Mouse (Mus musculus): ENCODE data around the gene Edar.
A peak's percentile ranks its signal among the peaks of the same experiment; 100 is the strongest.

The Edar gene

DNA sequence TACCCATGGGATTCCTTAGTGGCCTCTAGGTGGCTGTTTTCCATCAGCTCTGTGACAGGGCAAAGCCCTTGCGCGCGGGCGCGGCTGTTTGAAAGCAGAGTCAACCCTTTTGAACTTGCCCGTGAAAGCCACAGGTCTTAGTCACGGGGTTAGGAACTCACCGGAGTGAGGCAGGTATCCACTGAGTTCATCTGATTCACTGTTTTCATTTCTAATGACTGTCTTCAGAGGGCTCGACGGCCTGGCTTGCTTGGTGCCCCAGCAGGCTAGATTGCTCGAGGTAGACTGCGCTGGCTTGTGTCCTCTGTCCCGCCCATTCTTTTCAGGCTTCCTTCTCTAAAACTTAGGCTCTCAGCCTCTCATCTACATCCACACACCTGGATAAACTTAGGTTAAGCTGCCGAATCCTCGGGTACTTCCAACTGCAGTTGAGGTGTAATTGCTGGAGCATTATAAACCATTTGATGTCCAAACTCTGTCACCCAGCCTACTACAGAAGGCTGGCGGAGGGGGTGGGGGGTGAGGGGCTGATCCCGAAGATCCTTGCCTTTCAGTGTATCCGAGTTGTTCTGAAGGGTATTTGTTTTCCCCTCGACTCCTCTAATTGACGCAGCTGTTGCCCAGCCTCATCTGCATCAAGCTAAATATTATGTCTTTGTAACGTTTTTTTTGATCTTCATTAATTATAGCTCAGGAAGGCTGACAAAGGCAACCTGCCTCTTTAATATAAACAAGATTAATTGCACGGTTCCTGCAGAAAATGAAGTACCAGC is 24.0 kb downstream of the Edar start:
- DNase-seq (ENCODE audit: low spot score): no peak

DNA sequence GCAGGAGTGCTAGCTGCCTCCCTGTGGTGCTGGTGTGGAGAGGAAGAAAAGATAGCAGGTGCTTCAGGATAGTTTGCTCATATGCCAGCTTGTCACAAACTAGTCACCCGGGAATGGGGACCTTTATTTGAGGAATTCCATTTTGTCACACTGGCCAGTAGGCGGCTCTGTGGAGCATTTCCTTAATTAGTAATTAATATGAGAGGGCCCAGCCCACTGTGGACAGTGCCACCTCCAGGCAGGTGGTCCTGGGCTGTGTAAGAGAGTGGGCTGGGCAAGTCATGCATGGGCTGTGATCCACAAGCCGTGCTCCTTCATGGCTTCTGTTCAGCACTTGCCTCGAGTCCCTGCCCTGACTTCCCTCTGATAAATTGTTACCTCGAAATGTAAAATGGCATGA is 26.7 kb downstream of the Edar start:
- DNase-seq (ENCODE audit: low spot score): no peak

DNA sequence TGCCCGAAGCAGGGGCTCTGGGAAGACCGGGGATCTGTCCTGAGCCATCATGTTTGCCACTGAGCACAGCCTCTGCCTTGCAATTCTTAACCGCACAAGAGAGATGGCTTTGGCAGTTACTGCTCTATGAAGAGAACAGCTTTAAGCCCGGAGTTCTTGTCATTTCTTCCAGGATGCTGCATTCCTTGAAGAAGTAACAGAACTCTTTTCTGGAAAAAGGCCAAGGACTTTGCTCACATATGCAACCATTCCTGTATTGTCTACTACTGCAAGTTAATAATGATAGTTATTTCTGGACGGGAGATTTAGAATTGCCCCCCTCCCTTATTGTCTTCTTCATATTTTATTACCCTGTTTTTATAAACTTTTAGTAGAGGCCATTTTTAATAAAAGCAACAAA is 30.8 kb downstream of the Edar start:
- no peak for DNase-seq (ENCODE audit: low spot score)

DNA sequence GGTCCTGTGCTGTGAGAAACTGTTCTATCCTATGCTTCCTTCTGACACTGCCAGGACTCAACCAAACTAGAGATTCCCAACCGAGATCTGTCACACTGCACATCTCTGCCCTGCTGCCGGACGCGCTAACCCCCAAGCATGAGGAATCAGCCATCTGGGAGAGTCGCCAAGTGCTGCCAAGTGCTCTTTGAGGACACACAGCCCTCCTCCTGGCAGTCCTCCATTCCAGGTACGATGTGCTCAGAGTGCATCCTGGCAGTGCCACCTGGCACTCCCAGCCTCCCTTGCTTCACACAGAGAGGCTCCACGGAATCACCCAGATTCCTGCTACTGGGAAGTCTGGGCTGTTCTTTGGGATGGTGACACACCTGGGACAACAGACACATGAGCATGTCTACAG is 31.3 kb downstream of the Edar start:
- no peak for DNase-seq (ENCODE audit: low spot score)

GRCm38 (mm10) chr10:58643001-58643400 is 32.5 kb downstream of the Edar start:
- no peak for DNase-seq (ENCODE audit: low spot score)

DNA sequence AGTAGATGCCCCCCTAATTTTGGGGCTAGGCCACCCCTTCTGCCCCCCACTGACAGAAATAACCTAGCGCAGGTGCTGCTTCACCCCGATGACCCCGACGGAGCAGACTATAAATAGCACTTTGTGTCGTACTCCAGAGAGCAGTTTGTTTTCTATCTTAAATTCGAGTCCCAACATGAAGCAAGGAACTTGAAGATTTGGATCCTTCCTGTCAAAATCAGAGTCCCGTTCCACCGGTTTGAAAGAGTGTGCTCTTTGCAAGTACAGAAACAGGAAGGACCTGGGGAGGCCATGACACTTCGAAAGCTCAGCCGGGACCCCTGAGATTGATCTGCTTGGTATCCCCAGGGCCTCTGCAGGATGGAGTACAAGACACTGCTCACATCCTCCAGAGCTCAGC is 33.8 kb downstream of the Edar start:
- DNase-seq (ENCODE audit: low spot score): no peak

DNA sequence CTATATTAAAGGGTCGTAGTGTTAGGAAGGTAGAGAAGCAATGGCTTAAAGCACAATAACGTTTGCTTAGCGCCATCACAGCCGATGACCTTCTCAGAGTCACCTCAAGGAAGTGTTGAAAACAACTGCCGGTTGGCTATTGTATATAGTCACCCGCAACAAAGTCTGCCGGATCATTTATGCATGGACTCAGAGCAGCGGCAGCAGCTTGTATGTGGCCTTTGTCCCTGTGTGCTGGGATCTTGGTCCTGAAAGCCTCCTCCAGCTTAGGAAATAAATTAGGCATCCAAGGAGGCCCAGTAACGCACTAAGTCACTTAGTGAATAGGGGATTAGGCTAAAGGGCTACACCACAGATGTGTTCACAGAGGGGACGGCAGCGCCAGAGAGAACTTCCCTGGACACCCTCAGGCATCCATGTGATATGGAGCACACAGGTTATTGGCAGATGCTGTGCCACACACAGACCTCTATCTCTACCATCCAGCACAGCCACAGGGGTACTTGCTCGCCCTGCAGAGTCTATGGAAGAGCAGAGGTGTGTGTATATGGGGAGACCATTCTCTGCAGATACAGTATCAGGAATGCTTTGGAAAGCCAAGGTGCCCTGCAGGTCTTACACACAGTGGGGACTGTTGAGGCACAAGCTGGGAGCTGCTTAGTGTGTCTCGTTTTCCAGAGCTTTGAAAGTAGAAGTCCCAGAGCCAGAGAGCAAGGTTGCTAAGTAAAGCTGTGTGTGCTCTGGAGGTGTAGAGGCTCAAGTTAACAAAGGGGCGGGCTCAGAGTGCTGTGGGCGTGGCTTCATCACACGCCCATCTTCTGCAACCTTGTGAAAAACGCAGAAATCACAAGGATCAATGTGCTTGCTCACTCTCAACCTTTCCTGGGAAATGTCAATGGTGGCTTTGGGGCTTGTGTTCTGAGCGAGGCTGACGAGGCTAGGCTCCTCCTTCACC is 34.7 kb downstream of the Edar start:
- no peak for DNase-seq (ENCODE audit: low spot score)

- DNase-seq (ENCODE audit: low spot score): no peak
Measured at GRCm38 (mm10) chr10:58639291-58639690, 36.2 kb downstream of the Edar start.

DNA sequence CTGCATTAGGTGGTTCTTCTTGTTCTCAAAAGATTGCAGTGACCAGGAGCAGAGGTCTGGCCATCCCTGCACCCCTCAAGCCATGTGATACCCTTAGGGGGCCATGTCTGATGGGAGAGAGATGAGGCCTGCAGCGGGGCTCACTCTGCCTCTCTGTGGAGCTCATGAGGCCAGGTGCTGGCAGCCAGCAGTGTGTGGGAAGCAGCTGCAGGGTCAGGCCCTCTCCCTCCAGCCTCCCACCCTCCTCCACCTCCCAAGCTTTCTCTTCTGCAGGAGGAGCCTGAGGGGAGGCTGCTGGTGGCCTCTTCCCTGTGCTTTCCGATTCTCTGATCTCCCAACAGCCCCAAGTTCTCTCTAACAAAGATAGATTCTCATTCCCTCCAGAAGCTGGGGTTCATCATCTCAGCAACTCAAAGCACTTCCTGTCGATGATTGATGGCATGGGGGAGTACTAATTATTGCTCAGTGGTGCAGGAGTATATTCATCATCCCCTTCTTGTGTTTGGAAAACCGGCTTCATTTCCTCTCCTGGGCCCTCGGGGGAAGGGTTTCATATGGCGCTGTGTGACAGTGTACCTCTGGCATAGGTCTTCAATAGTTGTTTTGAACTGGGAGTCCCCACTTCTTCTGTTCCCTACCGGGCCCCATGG is 38.9 kb downstream of the Edar start:
- no peak for DNase-seq (ENCODE audit: low spot score)

- no peak for DNase-seq (ENCODE audit: low spot score)
Measured at GRCm38 (mm10) chr10:58633507-58633906, 41.9 kb downstream of the Edar start.

DNA sequence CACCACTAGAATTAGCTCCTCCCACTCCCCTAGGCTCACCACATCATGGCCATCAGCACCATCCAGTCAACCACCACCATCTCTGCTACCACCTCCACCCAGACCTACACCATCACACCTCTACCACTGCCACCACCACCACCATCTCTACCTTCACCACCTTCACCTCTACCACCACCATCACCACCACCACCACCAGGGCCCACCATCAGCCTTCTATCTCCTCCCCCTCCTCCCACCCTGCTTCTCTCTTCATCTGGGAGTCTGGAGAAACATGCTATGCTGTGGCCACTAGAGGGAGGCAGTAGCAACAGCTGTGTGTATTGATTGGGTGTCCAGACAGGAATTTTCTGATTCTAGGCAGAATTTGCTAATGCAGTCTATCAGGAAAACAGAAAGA is 47.9 kb downstream of the Edar start:
- DNase-seq (ENCODE audit: low spot score): peak; percentile 67

GRCm38 (mm10) chr10:58624848-58625711 is 50.4 kb downstream of the Edar start:
- DNase-seq (ENCODE audit: low spot score): no peak

DNA sequence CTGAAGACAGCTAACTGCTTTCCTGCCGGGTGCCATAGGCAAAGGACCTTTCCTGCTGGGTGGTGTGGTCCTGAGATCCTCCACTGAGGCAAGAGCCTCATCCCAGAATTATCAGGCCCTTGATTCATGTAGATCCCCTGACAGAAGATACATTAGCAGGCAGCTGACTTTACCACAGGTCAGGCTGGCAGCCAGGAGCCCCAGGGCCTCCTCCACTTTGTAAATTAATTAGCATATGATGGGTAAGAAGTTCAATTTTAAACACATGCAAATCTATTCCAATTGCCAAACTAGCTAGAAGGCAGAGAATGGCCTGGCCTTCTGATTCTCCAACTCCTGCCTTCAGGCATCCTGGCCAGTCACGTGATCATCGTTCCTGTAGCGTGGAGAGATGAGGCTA is 56.2 kb downstream of the Edar start:
- DNase-seq (ENCODE audit: low spot score): no peak

DNA sequence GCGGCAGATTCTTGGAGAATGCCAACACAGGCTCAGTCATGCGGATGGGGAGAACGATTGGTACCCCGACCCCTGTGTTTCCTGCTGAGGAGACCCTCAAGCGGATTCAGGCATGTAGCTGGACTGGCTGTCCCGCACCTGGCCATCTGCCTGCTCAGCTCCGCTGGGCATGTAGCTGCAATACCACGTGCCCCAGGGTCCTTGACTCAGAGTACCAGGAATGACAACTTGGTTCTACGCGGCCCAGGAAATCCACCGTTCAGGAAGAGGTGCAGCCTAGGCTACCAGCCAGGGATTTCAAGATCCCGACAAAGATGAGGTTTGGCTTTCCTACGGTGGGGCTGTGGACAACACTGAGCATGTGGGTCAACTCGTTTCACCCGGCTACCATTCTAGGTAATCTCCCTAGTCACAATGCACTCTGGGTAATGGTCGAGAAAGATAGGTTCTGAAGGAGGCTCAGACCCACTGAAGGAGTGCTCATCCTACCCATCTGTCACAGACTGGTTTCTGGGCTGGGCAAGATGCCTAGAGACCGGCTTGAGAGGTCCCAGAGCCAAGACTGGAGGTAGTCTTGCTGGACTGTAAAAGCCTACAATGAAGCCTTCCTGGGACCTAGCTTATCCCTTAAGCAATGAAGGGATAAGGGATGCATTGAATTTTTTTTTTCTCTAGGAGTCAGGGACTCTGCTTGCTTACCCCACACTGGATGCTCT is 56.8 kb downstream of the Edar start:
- no peak for DNase-seq (ENCODE audit: low spot score)

DNA sequence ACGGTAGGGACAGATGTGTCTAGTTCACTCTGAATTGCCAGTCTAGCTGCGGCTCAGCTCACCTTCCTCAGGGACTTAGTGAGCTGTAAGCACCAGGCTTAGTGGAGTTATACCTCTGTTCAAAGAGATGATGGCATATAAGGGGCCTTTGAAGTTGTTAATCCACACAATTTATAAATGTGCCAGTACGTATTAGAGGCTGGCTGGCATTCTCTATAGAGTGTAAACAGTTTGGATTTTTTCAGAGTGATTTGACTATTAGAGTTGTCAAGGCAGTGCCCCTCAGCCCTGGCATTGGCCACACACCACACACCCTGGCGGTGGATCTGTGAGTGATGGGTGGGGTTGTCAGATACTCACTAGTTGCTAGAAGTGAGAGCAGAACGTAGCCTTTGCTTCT is 58.9 kb downstream of the Edar start:
- DNase-seq (ENCODE audit: low spot score): no peak

- no peak for DNase-seq (ENCODE audit: low spot score)
Measured at GRCm38 (mm10) chr10:58614601-58615000, 60.9 kb downstream of the Edar start.

GRCm38 (mm10) chr10:58610484-58611261 is 64.8 kb downstream of the Edar start:
- peak; percentile 67 for DNase-seq (ENCODE audit: low spot score)

- DNase-seq (ENCODE audit: low spot score): peak; percentile 78
Measured at GRCm38 (mm10) chr10:58608858-58609257, 66.6 kb downstream of the Edar start.

GRCm38 (mm10) chr10:58606356-58606755 is 69.1 kb downstream of the Edar start:
- DNase-seq (ENCODE audit: low spot score): no peak

DNA sequence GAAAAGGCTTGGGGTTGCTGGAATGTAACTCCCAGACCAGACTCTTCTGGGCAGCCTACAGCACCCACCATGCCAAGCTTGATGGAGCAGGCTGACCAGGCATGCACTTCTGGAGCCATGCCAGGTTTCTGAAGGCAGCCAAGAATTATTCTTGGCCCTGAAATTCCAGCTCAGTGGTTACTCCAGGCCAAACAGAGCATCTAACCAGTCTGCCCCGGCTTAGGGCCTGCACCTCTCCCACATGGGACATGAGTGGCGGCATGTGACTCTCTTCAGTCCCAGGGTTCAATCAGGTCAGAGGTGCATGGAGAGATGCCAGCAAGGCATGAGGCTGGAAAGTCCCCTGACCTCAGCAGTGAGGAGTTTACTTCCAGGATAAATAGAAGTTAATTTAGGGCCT is 70.7 kb downstream of the Edar start:
- DNase-seq (ENCODE audit: low spot score): peak; percentile 99
